Mouse (Mus musculus) retina, adult 2 months (tissue): ENCODE measurements at regions not wholly inside any gene's neighbourhood (a gene's known extent, or its start where the extent isn't known, plus 50 kb on each side); places are given as distances from the start of the nearest gene placed in this dataset.

Experiments
- DNase-seq: peaks from one replicate; pipeline ENCODE4 v3.0.0-alpha.2; 2012; ENCODE audit warnings: low read depth, low spot score

DNA sequence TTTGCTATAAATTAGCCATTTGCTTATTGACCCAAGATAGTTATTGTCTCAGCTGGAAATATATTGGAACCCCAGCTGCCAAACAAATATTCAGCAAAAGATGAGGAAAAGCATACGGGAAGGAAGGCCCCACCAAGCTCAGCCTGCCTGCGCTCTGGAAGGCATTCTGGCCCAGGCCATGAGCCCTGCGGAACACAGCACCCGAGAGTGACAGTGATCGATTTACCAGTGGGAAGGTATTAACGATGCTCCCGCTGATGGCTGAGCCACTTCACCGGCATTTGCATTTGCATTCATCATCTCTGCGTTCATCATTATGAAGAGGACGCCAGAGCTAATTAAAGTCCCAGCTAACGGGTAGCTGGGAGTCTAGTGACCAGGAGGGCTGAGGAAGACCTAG is 174.8 kb downstream of the Irx2 start:
- DNase-seq = no peak

DNA sequence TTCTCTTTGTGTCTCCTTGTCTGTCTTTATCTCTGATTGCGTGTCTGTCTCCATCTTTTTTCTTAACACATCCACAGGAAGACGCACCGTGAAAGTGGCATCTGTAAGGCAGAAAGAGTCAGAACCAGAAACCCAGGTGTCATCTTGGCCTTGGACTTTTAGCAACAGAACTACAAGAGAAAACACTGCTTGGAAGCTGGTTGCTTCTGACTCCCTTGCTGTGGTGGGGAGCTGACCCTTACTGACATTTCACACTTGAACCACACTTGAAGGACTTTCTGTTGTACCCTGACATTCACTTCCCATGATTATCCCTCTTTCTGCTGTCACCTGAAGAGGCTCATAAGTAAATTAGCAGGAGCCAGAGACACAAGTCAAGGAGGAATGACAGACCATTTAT is 180.6 kb downstream of the Irx2 start:
- DNase-seq = no peak

DNA sequence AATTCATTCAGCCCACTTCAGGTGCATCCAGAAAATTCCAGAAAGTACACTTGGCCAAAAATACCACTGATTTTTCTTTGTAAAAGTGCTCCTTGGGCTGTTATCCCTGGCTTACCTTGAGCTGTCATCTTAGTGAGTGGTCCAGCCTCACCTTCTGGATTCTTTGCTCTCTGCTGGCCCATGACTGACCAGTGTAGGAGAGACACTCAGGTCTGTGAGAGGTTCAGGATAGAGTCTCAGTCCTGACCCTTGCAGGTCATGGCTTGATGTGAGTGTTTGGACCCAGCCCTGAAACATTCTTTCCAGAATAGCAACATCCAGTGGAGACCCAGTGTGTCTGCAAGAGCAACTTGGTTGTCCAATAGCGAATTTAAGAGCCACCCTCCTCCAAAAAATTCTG is 182.0 kb downstream of the Irx2 start:
- no peak for DNase-seq

DNA sequence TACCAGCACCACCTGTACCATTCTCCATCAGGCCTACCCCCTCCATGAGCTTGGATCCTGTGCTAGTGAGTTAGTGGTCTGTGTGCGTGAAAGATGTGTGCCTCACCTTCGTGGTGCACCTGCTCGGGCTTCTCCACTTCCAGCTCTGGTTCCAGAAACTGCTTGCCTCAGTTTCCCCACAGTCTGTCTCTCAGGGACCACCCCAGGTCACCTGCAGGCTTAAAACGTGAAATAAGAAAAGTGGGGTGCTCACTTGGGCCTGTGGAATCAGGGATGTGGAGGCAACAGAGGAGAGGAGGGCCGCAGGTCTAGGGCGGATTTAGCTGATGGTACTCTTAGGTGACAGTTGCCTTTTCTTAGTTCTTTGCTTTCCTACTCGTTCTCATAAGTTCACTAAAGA is 186.0 kb downstream of the Irx2 start:
- DNase-seq = no peak

DNA sequence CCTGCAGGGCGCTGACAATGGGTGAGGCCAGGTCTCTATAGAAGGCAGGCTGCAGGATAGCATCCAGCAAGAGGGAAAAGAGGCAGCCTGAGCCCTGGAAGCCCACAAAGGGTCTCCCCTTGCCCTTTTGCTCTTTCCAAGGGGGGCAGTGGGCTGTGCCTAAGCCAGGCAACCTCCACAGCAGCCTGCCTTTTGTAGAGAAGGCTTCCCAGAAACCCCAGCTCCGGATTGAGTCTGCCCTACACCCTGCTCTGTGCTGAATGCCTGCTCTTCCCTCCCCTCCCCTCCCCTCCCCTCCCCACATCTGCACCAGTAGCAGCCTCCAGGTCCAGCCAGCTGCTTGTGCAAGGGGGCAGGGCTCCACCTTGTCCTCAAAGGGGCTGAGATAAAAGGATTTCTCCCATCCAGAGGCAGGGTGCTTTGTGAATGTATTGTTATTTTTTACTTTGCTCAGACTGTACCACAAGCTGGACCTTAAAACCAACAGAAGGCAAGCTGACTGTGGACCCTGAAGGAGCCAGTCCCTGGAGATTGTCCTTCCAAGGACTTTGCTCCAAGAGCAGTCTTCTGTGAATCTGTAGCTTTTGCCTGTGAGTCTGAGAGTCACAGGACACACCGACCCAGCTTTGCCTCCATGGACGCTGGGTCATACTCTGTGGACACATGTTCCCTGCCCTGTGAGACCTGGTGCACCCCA is 186.8 kb downstream of the Irx2 start:
- DNase-seq = no peak

DNA sequence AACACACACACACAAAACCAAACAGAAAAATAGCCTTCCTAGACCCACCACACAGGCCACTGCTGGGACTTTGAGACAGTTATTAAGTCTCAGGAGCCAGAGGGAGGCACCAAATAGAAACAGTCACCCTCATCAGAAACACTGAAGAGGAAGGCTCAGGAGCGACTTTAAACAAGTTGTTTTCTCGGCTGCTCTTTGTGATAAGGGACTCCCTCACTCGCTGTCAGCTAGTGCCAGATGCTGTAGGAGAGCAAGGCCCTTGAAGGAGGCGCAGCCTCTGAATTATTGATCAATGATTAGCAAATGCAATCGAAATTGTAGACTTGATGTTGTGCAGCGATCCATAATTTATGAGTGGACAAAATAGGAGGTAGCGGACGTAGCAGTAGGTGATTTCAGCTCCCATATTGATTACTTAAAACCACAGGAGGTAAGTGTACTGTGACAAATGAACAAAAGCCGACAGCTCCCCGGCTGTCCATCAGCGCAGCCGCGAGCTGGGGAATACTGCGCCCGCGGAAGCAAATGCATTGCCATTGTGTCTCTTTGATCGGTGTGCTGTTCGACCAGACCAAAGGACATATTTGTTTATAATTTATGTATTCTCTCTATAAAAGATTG is 187.4 kb downstream of the Irx2 start:
- no peak for DNase-seq

GRCm38 (mm10) chr13:72816856-72817255 is 188.2 kb downstream of the Irx2 start:
- DNase-seq = no peak

DNA sequence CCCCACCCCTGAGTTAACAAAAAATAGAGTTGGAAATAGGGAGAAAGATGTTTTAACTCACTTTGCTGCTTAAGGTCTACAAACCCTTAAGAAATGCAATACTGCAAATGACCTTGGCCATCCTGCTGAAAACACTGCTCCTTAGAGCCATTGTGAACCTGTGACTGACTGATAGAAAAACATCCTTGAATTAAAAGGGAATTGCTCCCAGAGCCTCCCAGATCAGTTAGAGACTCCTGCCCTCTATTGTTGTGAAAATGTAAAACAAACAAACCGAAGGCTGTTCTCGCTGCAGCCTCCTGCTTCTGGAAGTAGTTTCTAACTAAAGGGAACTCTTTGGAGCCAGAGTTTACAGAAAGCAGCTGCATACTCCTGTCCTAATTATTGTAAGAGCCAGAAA is 188.9 kb downstream of the Irx2 start:
- no peak for DNase-seq

DNA sequence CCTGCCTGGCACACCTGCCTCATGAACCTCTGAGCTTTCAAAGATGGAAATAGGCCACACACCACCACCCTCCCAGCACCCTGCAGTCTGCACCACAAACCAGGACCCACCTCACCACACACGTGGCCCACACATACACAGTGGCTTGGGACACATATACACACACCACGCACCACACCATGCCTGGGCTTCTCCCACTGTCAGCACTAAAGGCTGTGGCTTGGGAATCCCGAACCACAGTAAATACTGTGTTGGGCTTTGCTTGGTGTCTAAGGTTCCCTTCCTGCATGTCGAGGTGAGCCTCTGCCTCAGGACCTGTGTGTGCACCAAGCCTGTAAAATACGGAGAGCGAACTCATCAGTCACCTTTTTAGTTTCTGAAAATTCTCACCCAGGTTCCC is 189.3 kb downstream of the Irx2 start:
- DNase-seq = no peak

DNA sequence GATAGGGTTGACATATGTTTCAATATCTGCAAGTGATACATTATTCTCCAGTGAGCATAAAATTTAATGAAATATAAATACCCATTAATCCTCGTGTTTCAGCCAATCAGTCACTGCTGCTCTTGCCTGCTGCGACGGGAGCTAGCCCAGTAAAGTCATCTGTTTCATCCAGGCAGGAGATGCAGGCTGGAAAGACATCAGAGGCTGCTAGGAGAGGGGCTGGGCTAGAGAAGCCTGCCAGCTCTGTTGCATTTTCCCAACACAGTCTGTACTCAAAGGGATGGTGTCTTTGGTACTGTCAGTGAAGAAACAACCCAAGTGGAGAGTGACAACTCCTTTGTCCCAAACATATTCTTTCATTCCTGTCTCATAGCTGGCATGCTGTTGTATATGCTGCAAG is 198.0 kb downstream of the Irx2 start:
- no peak for DNase-seq

DNA sequence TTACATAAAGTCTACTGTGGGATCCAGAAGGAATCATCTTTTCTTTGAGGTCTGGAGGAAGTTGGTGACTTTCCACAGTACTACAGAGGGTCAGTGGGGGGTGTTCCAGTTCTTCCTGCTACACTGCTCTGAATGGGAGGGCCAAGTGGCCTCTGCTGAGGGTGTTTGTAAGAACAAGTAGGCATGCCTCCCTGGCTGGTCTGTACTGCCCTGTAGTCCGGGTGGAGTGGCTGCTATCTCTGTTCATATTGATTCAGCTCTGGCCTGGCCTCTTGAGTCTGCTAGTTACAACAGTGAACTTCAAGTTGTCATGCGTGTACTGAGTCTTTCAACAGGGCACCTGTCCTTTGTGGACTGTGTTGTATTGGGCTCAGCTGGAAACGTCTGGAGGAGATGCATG is 200.7 kb downstream of the Irx2 start:
- DNase-seq = no peak

DNA sequence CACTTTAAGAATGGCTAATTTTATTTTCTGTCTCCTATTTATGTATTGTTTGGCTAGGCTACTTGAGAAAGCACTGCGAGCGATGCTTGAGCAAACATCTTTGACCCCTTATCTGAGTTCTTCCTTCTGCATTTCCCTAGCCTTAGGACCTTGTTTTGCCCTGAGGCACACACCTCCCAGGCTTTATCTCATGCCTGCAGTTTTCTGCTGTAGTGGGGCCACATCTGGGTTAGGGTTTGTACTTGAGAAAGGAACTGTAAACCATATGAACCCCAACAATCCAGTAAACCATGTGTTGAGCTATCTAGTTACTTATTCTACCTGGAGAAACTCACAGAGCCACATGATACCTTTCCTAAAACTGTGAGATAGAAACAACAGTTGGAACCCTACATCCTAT is 204.7 kb downstream of the Irx2 start:
- DNase-seq = no peak

- no peak for DNase-seq
Observed at GRCm38 (mm10) chr13:72837016-72837415, 208.4 kb downstream of the Irx2 start.

GRCm38 (mm10) chr13:72848097-72848496 is 219.5 kb downstream of the Irx2 start:
- DNase-seq = no peak

DNA sequence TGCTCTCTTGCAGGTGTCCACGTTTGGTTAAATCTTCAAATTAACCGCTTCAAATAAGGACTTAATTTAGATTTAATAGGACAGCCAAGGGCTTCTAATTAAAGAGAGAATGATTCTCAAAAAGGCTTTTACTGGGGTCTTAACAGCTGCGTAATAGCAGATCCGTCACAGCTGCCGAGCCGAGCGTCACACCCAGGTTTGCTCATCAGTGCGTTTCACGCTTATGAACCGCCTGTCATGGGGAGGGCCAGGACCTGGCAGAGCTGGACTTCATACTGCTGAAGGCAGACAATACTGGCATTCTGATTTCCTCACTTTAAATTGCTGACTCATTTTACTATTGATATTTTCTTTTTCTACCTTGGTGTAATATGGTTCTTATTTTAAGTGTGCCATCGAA is 221.2 kb downstream of the Irx2 start:
- no peak for DNase-seq

- no peak for DNase-seq
Observed at GRCm38 (mm10) chr13:72852896-72853295, 224.3 kb downstream of the Irx2 start.

DNA sequence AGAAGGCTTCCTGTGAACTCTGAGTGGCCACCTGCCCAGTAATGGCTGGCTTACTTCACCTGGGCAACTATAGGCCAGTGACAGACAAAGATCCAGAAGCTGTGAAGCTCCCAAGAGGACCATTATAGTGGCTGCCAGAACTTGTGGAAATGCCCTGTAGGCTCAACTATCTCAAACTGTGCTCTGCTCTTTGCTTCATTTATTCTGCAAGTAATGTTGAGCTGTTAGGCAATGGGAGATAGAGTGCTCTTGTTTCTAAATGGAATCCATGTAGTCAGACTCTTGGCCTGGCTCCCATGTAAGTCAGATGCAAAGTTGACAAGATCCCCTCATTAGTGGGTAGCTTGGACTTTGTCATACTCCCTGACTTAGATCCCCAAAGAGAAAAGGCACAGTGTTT is 247.3 kb downstream of the Irx2 start:
- DNase-seq = no peak

GRCm38 (mm10) chr13:72894982-72895381 is 266.4 kb downstream of the Irx2 start:
- no peak for DNase-seq

DNA sequence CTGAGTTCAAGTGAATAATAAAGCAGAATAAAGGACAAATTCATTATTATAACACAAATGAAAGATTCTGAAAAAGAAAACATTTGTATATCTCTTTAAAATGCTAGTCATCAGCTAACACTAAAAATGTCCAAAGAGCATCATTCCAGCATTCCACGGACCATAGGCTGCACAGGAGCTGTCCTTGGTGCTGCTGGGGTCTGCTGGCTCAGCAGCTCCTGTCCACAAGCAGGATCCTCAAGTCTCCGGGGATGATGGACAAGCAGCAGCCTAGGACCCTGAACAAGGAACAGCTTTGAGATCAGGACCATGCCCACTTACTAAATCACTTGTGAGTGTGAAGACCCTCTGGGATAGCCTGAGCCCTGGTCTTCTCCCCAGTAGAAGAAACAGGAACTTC is 274.0 kb downstream of the Irx2 start:
- no peak for DNase-seq

- DNase-seq = no peak
Observed at GRCm38 (mm10) chr13:72918895-72919294, 290.3 kb downstream of the Irx2 start.

DNA sequence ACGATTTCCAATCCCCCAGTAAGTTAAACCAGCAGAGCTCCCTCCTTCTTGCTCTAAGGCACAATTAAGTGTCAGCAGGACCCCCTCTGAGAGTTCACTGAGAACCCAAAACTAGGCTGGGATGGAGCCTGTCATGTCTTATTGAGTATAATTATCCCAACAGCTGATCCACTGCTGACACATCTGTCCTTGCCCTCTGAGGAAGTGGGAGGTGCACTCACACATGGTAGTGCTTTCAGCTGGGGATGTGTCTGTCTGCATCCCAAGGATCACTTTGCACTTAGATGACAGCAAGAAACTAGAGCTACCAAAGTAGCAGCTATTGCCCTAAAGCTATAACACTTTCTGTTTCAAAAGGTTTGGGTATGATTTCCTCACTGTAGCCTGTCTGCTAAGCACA is 291.7 kb downstream of the Irx2 start:
- no peak for DNase-seq

- peak; percentile 8 for DNase-seq
Observed at GRCm38 (mm10) chr13:72924560-72925135, 296.0 kb downstream of the Irx2 start.

DNA sequence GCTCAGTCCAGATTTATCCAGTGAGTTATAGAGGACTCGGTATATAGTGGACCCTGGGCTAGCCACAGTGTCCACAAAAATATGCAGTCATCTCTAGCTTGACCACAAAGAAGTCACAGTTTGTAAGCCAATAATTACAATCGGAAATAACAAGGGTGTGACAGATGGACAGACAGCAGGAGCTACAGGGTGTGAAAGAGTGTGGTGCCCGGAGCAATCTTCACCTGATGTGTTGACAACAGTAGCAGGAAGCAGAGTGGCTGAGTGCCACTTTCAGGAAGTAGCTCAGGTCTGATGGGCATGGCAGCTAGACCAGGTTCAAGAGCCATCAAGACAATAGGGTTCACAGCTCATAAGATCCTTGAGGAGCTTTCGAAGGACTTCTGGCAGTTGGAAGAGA is 308.6 kb downstream of the Irx2 start:
- DNase-seq = no peak
